Mouse (Mus musculus) skeletal muscle tissue, postnatal 0 days (tissue): ENCODE results near the gene Sgf29. TPM values are rescaled to one million over a fixed set of nuclear protein-coding genes. Genes with fewer than 3 reads are reported as not detected.

Source experiments
- polyA plus RNA-seq: library from polyadenylated mRNA; unstranded; fragments of >200 nt; fragmentation: Nextera tagmentation; extraction: Ambion mirVana; gene quantifications from 2 replicates; pipeline ENCODE4 v1.2.1, GENCODE M21; 2015

The Sgf29 gene
- 17.4 and 21.8 TPM in 2 replicates for polyA plus RNA-seq

DNA sequence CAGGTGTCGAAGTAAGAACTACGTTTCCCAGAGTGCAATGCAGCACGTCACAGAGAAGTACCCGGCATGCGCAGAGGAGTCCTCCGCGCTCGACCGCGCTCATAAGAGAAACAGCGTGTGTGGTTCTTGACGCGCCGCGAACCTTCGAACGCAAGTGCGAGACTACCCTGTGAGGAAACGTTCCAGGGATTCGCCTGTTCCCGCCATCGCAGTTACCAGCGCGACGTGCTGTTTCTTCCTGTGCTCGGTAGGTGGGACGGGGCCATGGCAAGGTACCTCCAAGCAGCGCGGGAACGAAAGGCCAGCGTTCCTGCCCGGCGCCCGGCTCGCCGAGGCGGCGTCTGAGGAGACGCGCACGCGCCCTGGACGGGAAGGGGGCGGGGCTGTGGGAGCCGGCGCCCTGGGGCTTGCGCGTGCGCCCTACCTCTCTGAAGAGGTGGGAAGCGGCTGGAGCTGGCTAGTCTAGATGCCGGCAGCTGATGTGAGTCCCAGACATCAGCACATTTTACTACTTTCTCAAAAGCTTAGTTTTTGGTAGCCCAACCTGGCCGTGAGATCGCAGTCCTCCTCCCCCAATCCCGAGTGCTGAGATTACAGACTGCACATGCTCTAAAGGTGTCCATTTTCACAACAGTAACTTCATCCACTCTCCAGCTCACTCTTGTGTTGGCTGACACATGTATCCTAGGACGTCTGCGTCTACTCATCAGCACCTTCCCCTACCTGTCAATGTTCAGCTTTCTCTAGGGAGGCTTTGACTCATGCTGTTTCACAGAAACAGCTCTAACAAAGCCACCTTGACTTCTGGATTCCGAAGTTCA, at the start of gene Sgf29:
Sgf29 (plus strand) TSS at position 79 of the 821 bp plus-strand sequence.

GRCm38 (mm10) chr7:126630824-126631518, 18.1 kb upstream of the Sgf29 start, which contains the start of gene Nupr1:
Nupr1 (minus strand) TSS chr7:126630861.

GRCm38 (mm10) chr7:126676207-126676606, 27.1 kb downstream of the Sgf29 start, which contains the start of gene Sult1a1:
Sult1a1 (minus strand) TSS chr7:126676432.

GRCm38 (mm10) chr7:126695210-126695611, 46.1 kb downstream of the Sgf29 start, which contains the start of gene Bola2:
Bola2 (plus strand) TSS chr7:126695401.

DNA sequence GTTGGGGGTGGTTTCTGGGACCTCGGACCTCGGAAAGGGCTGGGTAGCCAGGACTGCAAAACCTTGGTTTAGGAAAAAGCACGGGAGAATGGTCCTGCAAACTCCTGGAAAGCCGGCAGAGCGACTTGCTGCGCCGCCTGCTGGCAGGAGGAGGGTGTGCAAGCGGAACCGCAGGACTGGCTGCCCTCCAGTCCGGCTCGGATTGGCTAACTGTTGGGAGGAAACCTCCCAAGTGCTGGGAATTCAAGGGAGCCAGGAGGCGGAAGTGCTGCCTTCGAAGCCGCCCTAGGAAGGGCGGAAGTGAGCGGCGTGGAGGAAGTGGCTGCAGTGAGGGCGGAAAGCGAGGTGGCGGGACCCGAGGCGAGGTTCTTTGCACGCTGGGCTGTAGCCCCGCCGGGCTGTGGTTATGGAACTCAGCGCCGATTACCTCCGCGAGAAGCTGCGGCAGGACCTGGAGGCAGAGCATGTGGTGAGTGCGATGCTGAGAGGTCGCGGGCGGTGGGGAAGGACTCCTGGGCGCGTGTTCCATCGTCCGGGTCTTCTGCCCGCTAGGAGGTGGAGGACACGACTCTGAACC, 46.6 kb downstream of the Sgf29 start, which contains the start of gene Slx1b:
Slx1b (minus strand) TSS at position 154 of the 577 bp plus-strand sequence.

DNA sequence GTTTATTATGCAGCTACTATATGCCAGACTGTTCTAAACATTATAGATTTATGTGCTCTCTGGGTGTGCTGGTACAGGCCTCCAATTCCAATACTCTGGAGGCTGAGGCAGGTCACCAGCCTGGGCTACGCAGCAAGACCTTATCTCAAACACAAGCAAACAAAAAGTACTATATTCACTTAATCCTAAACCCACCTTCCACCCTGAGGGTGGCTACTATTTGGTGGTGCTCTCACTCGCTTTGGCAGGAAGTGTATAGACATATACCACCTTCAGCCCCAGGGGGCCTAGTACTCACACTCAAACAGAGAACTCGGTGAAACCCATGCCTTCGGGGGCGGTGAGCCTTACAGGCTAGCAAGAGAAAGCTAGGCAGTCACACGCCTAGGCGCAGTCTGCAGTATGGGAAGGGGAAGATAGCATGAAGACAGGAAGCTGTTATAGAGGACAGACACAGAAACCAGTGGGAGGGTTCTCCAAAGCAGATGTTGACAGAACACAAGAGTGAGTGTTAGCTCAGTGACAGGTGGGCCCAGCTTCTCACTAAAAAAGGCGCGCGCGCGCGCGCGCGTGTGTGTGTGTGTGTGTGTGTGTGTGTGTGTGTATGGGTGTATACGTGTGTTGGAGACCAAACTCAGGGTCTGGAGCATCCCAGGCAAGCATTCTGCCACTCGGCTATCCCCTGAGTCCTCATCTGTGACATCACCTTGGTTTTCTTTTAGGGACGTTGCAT, 58.5 kb downstream of the Sgf29 start, which contains the start of gene Coro1a:
Coro1a (minus strand) TSS at position 346 of the 733 bp plus-strand sequence.

Other genes starting within 250 kb of the Sgf29 start
- gene Cd19, start 234.4 kb upstream of the Sgf29 start, polyA plus RNA-seq, result 0.17 and 0.21 TPM in 2 replicates
- gene Rabep2, start 220.6 kb upstream of the Sgf29 start, polyA plus RNA-seq, result 59.8 and 76.2 TPM in 2 replicates
- gene Atp2a1, start 186.2 kb upstream of the Sgf29 start, polyA plus RNA-seq, result 6,071 and 7,311 TPM in 2 replicates
- gene Sh2b1, start 173.9 kb upstream of the Sgf29 start, polyA plus RNA-seq, result 39.5 and 42.1 TPM in 2 replicates
- 120 and 126 TPM in 2 replicates for gene Tufm, start 161.9 kb upstream of the Sgf29 start, polyA plus RNA-seq
- 17.2 and 18.9 TPM in 2 replicates for gene Atxn2l, start 145.9 kb upstream of the Sgf29 start, polyA plus RNA-seq
- 125 and 130 TPM in 2 replicates for gene Eif3c, start 82.9 kb upstream of the Sgf29 start, polyA plus RNA-seq
- gene Apobr, start 64.4 kb upstream of the Sgf29 start, polyA plus RNA-seq, result 0.72 and 1.1 TPM in 2 replicates
- 11.5 and 16.2 TPM in 2 replicates for gene Cln3, start 63.5 kb upstream of the Sgf29 start, polyA plus RNA-seq
- gene Il27, start 54.4 kb upstream of the Sgf29 start, polyA plus RNA-seq, result not detected in 2 replicates
- 28.9 and 66.2 TPM in 2 replicates for gene Nupr1, start 18.4 kb upstream of the Sgf29 start, polyA plus RNA-seq
- gene Sult1a1, start 27.1 kb downstream of the Sgf29 start, polyA plus RNA-seq, result 27.9 and 56.4 TPM in 2 replicates
- 73.2 and 75.7 TPM in 2 replicates for gene Bola2, start 46.1 kb downstream of the Sgf29 start, polyA plus RNA-seq
- 3.7 and 5.2 TPM in 2 replicates for gene Slx1b, start 46.5 kb downstream of the Sgf29 start, polyA plus RNA-seq
- gene Coro1a, start 58.5 kb downstream of the Sgf29 start, polyA plus RNA-seq, result 12.8 and 18.1 TPM in 2 replicates
- gene Mapk3, start 110.3 kb downstream of the Sgf29 start, polyA plus RNA-seq, result 40.3 and 40.6 TPM in 2 replicates
- 1.2 and 2.3 TPM in 2 replicates for gene Gdpd3, start 117.0 kb downstream of the Sgf29 start, polyA plus RNA-seq
- gene Ypel3, start 127.6 kb downstream of the Sgf29 start, polyA plus RNA-seq, result 155 and 192 TPM in 2 replicates
- 0.15 and 0.27 TPM in 2 replicates for gene Tbx6, start 132.2 kb downstream of the Sgf29 start, polyA plus RNA-seq
- gene Ppp4c, start 143.2 kb downstream of the Sgf29 start, polyA plus RNA-seq, result 94.5 and 113 TPM in 2 replicates
- 1.6 and 1.8 TPM in 2 replicates for gene Fam57b, start 148.4 kb downstream of the Sgf29 start, polyA plus RNA-seq
- gene 4930451I11Rik, start 182.3 kb downstream of the Sgf29 start, polyA plus RNA-seq, result not detected in 2 replicates
- 0.24 and 0.37 TPM in 2 replicates for gene Doc2a, start 198.1 kb downstream of the Sgf29 start, polyA plus RNA-seq
- gene Hirip3, start 212.7 kb downstream of the Sgf29 start, polyA plus RNA-seq, result 10.0 TPM in 2 replicates
- gene Ino80e, start 213.1 kb downstream of the Sgf29 start, polyA plus RNA-seq, result 28.3 and 39.2 TPM in 2 replicates
- 17.4 and 18.3 TPM in 2 replicates for gene Taok2, start 235.4 kb downstream of the Sgf29 start, polyA plus RNA-seq